Mouse (Mus musculus): ENCODE measurements around the gene Cdc42se2. TPM values are rescaled to one million over a fixed set of nuclear protein-coding genes. Genes with fewer than 3 reads are reported as not detected.

Gene Cdc42se2
- polyA plus RNA-seq, 1 experiment: 69.7 TPM

GRCm38 (mm10) chr11:54802621-54803020, 15.1 kb upstream of the Cdc42se2 start:
- Histone ChIP-seq H3K27me3 (ENCODE audit: control insufficient read depth, insufficient read depth, low read length, poor library complexity, severe bottlenecking) (no peaks in the 10 kb centered on the region), H3K9me3 (replicated peaks; ENCODE audit: control insufficient read depth, insufficient read depth, low read length, poor library complexity, severe bottlenecking) (no peaks in the 10 kb centered on the region), H3K4me3 (ENCODE audit: low read depth, low read length) (no peak overlapping the region), H3K36me3 (ENCODE audit: control insufficient read depth, insufficient read depth, low read length, poor library complexity, severe bottlenecking) (no peaks in the 10 kb centered on the region), H3K9ac (ENCODE audit: low read depth, poor library complexity, severe bottlenecking) (no peak overlapping the region), H3K4me1 (ENCODE audit: control insufficient read depth, insufficient read depth, low read length) (no peaks in the 10 kb centered on the region), H3K27ac (ENCODE audit: insufficient read depth, low read length) (no peak overlapping the region)
- TF ChIP-seq EP300 (IDR thresholded peaks at IDR 0.05; ENCODE audit: insufficient read depth, low read depth, low read length): no peak
- no peak for TF ChIP-seq POLR2A (IDR thresholded peaks at IDR 0.05; ENCODE audit: insufficient read depth, low read length)
- no peak for TF ChIP-seq CTCF (IDR thresholded peaks at IDR 0.05; ENCODE audit: low read depth, low read length)

- Histone ChIP-seq H3K4me1 (ENCODE audit: control insufficient read depth, insufficient read depth, low read length) (no peaks in the 10 kb centered on the region), H3K27me3 (ENCODE audit: control insufficient read depth, insufficient read depth, low read length, poor library complexity, severe bottlenecking) (no peaks in the 10 kb centered on the region), H3K9me3 (replicated peaks; ENCODE audit: control insufficient read depth, insufficient read depth, low read length, poor library complexity, severe bottlenecking) (no peaks in the 10 kb centered on the region), H3K27ac (ENCODE audit: insufficient read depth, low read length) (no peak overlapping the region), H3K9ac (ENCODE audit: low read depth, poor library complexity, severe bottlenecking) (no peak overlapping the region), H3K36me3 (ENCODE audit: control insufficient read depth, insufficient read depth, low read length, poor library complexity, severe bottlenecking) (no peaks in the 10 kb centered on the region), H3K4me3 (ENCODE audit: low read depth, low read length) (no peak overlapping the region)
- no peak for TF ChIP-seq POLR2A (IDR thresholded peaks at IDR 0.05; ENCODE audit: insufficient read depth, low read length)
- no peak for TF ChIP-seq EP300 (IDR thresholded peaks at IDR 0.05; ENCODE audit: insufficient read depth, low read depth, low read length)
- TF ChIP-seq CTCF (IDR thresholded peaks at IDR 0.05; ENCODE audit: low read depth, low read length): no peak
Observed at GRCm38 (mm10) chr11:54801791-54802558, 14.5 kb upstream of the Cdc42se2 start.

- peak overlapping the region; percentile 15; the same call in 1 of the 2 replicates for H3K9ac ChIP-seq (ENCODE audit: low read depth, poor library complexity, severe bottlenecking)
- TF ChIP-seq EP300 (IDR thresholded peaks at IDR 0.05; ENCODE audit: insufficient read depth, low read depth, low read length) (no peak), CTCF (IDR thresholded peaks at IDR 0.05; ENCODE audit: low read depth, low read length) (no peak)
Observed at GRCm38 (mm10) chr11:54796551-54796950, 9.1 kb upstream of the Cdc42se2 start.

GRCm38 (mm10) chr11:54794678-54795077, 7.2 kb upstream of the Cdc42se2 start:
- H3K9me3 ChIP-seq (replicated peaks; ENCODE audit: control insufficient read depth, insufficient read depth, low read length, poor library complexity, severe bottlenecking): no peaks in the 10 kb centered on the region
- H3K27ac ChIP-seq (ENCODE audit: insufficient read depth, low read length): no peak overlapping the region
- H3K27me3 ChIP-seq (ENCODE audit: control insufficient read depth, insufficient read depth, low read length, poor library complexity, severe bottlenecking): no peaks in the 10 kb centered on the region
- H3K9ac ChIP-seq (ENCODE audit: low read depth, poor library complexity, severe bottlenecking): no peak overlapping the region
- no peak overlapping the region for H3K4me3 ChIP-seq (ENCODE audit: low read depth, low read length)
- TF ChIP-seq POLR2A (IDR thresholded peaks at IDR 0.05; ENCODE audit: insufficient read depth, low read length) (no peak), EP300 (IDR thresholded peaks at IDR 0.05; ENCODE audit: insufficient read depth, low read depth, low read length) (no peak), CTCF (IDR thresholded peaks at IDR 0.05; ENCODE audit: low read depth, low read length) (no peak)
- no peaks in the 10 kb centered on the region for H3K36me3 ChIP-seq (ENCODE audit: control insufficient read depth, insufficient read depth, low read length, poor library complexity, severe bottlenecking)
- H3K4me1 ChIP-seq (ENCODE audit: control insufficient read depth, insufficient read depth, low read length): no peaks in the 10 kb centered on the region

More at GRCm38 (mm10) chr11:54796551-54796950, 9.1 kb upstream of the Cdc42se2 start:
- no peaks in the 10 kb centered on the region for H3K36me3 ChIP-seq (ENCODE audit: control insufficient read depth, insufficient read depth, low read length, poor library complexity, severe bottlenecking)
- no peak overlapping the region for H3K27ac ChIP-seq (ENCODE audit: insufficient read depth, low read length)
- no peaks in the 10 kb centered on the region for H3K4me1 ChIP-seq (ENCODE audit: control insufficient read depth, insufficient read depth, low read length)
- H3K4me3 ChIP-seq (ENCODE audit: low read depth, low read length): peak overlapping the region; percentile 34
- H3K9me3 ChIP-seq (replicated peaks; ENCODE audit: control insufficient read depth, insufficient read depth, low read length, poor library complexity, severe bottlenecking): no peaks in the 10 kb centered on the region
- no peaks in the 10 kb centered on the region for H3K27me3 ChIP-seq (ENCODE audit: control insufficient read depth, insufficient read depth, low read length, poor library complexity, severe bottlenecking)

- TF ChIP-seq POLR2A (IDR thresholded peaks at IDR 0.05; ENCODE audit: insufficient read depth, low read length): no peak
- TF ChIP-seq EP300 (IDR thresholded peaks at IDR 0.05; ENCODE audit: insufficient read depth, low read depth, low read length): no peak
- no peak for TF ChIP-seq CTCF (IDR thresholded peaks at IDR 0.05; ENCODE audit: low read depth, low read length)
- H3K36me3 ChIP-seq (ENCODE audit: control insufficient read depth, insufficient read depth, low read length, poor library complexity, severe bottlenecking): no peaks in the 10 kb centered on the region
- no peaks in the 10 kb centered on the region for H3K9me3 ChIP-seq (replicated peaks; ENCODE audit: control insufficient read depth, insufficient read depth, low read length, poor library complexity, severe bottlenecking)
- no peak overlapping the region for H3K4me3 ChIP-seq (ENCODE audit: low read depth, low read length)
- no peaks in the 10 kb centered on the region for H3K27me3 ChIP-seq (ENCODE audit: control insufficient read depth, insufficient read depth, low read length, poor library complexity, severe bottlenecking)
- H3K4me1 ChIP-seq (ENCODE audit: control insufficient read depth, insufficient read depth, low read length): no peaks in the 10 kb centered on the region
- H3K9ac ChIP-seq (ENCODE audit: low read depth, poor library complexity, severe bottlenecking): no peak overlapping the region
- no peak overlapping the region for H3K27ac ChIP-seq (ENCODE audit: insufficient read depth, low read length)
Observed at GRCm38 (mm10) chr11:54793173-54793572, 5.7 kb upstream of the Cdc42se2 start.

- Histone ChIP-seq H3K4me3 (ENCODE audit: low read depth, low read length) (no peak overlapping the region), H3K27me3 (ENCODE audit: control insufficient read depth, insufficient read depth, low read length, poor library complexity, severe bottlenecking) (no peaks in the 10 kb centered on the region), H3K4me1 (ENCODE audit: control insufficient read depth, insufficient read depth, low read length) (no peaks in the 10 kb centered on the region), H3K9ac (ENCODE audit: low read depth, poor library complexity, severe bottlenecking) (no peak overlapping the region), H3K9me3 (replicated peaks; ENCODE audit: control insufficient read depth, insufficient read depth, low read length, poor library complexity, severe bottlenecking) (no peaks in the 10 kb centered on the region), H3K36me3 (ENCODE audit: control insufficient read depth, insufficient read depth, low read length, poor library complexity, severe bottlenecking) (no peaks in the 10 kb centered on the region), H3K27ac (ENCODE audit: insufficient read depth, low read length) (no peak overlapping the region)
- TF ChIP-seq POLR2A (IDR thresholded peaks at IDR 0.05; ENCODE audit: insufficient read depth, low read length) (no peak), CTCF (IDR thresholded peaks at IDR 0.05; ENCODE audit: low read depth, low read length) (no peak), EP300 (IDR thresholded peaks at IDR 0.05; ENCODE audit: insufficient read depth, low read depth, low read length) (no peak)
Observed at GRCm38 (mm10) chr11:54791458-54791857, 4.0 kb upstream of the Cdc42se2 start.
